Mouse (Mus musculus) embryonic fibroblast, embryonic 13.5 days (primary cell): ENCODE measurements around the gene Hnrnpab.

Experiments
- CTCF ChIP-seq: IDR thresholded peaks from 2 replicates; pipeline ENCODE4 v1.5.1; 2011; ENCODE audit warnings: mild to moderate bottlenecking, control low read depth, low read length, moderate library complexity, borderline replicate concordance; ENCODE audit not compliant: insufficient read depth
- POLR2A ChIP-seq: IDR thresholded peaks from 2 replicates; pipeline ENCODE4 v1.6.1; 2011; ENCODE audit warnings: low read depth, mild to moderate bottlenecking, control low read depth, low read length, moderate library complexity

DNA sequence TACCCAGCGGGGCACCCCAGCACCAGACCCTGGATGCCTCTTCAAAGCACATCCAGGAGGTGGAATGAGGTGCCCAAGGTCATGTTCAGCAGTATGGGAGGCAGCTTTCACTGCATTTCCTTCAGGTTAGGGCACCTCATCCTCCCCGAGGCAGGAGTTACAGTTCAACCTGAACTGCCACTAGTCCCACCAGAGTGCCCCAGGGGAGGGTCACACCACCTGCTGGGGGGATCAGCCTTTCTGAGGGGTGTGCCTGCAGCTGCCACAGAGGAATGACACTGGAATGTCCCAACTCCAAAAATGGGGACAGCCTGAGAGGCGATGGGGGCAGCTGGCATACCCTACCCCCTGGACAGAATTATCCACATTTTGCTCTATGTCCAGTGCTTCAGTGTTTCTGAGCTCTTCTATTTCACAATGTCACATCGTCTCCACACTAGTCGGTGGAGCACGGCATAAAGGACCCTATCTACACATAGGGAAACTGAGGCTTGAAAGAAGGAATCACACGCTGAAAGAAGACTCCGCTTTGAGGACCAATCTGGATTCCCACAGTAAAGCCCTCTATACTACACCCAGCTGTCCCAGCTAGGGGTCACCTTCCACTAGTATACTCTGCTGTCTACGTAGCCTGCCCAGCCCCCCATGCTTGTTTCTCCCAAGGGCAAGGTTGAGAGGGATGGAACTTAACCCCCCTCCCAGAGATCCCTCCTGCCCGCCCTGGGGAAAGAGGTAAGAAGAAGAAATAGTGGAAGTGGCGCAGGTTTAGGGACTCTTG is 42.7 kb upstream of the Hnrnpab start:
- no peak for TF ChIP-seq CTCF
- no peak for TF ChIP-seq POLR2A
